Mouse (Mus musculus) kidney, adult 11 months (tissue): ENCODE measurements around the gene Npr2.
A peak's percentile ranks its signal among the peaks of the same experiment; 100 is the strongest.

Experiments used
- DNase-seq: peaks from one replicate; pipeline ENCODE4 v3.0.0; 2022

Gene Npr2

DNA sequence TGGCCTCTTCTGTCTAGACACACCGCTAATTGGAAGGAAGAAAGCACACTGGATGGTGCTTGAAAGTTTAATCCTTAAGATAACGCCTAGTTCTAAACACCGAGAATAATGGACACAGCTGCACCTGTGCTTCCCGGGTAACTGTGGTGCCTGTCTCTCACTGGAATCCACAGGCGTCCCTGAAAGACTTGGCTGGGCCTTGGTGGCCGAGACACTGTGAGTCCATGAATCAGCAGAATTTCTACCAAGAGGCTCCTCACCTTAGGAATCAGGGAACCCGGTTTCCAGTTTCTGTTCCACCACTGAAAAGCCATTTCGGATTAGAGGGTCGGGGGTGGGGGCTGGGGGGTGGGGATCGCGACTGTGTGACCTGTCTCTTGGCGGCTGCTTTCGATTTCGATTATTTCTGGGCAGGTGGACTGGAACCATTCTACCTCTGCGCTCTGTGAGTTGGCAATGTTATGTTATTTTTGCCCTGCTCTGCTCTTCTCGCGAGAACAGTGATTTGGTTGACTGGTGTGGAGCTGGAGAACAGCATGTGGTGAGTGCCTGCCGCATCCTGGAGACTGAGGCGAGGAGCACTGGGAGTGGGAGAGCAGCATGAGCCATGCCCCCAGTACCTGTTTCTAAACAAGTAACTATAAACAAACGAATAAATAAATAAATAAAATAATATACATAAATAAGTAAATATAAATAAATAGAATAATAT is 2.5 kb upstream of the Npr2 start:
- DNase-seq = no peak

DNA sequence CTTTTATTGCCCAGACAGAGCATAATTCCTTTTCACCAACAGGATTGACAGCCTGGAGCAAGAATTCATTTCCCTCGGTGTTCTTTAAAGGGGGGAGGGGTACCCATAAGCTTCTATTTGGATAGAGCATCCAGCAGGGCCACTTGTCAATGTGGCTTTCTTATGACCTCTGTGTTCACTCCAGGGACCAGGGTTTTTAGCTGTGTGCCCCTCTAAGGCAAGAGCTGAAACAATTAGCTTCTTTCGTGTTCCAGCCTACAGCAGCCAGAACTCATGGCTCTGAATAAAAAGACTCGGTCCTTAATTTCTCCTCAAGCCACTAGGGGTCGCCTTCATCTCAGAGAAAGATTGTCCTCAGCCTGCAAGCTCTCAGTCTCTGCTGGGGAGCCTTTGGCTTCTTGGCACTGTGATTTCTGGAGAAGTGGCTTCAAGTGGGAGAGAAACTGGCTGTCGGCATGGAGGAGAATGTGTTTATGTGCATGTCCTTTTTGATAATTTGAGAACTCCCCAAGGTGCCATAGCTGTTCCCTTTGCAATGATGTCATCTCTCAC is 1.6 kb upstream of the Npr2 start:
- peak; percentile 78 for DNase-seq

DNA sequence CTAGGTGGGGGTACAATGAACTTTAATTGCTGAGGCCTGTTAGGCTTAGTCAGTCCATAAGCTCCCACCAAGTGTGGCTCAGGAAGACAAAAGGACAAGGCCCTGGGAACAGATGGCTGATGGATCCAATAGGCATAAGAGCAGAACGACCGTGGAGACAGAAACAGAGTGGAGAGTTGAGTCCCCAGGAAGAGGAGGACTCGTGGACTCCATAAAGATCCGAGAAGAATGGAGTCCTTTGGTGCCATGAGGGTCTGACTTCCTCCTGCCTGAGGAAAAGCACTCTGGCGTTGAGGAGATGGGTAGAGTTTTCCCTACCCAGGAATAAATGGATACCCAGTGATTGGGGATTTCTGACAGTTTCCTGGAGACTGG is 1.1 kb upstream of the Npr2 start:
- no peak for DNase-seq

DNA sequence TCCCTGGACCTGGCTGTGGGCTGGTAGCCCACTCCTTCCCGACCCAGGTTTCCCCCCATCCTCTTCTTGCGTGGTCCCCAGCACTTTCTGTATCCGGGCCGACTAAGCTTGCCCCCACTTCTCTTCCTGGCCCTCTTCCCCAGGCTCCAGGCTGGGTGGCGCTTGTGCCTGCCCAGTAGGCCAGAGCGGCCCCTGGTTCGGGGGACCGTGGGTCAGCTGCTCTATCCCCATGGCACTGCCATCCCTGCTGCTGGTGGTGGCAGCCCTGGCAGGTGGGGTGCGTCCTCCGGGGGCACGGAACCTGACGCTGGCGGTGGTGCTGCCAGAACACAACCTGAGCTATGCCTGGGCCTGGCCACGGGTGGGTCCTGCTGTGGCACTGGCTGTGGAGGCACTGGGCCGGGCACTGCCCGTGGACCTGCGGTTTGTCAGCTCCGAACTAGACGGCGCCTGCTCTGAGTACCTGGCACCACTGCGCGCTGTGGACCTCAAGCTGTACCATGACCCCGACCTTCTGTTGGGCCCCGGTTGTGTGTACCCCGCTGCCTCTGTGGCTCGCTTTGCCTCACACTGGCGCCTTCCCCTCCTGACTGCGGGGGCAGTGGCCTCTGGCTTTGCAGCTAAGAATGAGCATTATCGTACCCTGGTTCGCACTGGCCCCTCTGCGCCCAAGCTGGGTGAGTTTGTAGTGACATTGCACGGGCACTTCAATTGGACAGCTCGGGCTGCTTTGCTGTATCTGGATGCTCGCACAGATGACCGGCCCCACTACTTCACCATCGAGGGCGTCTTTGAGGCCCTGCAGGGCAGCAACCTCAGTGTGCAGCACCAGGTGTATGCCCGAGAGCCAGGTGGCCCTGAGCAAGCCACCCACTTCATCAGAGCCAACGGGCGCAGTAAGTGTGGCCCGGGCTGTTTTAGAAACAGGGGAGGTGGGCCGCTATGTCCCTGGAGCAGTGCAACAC is 503 bp downstream of the Npr2 start:
- peak; percentile 36 for DNase-seq

DNA sequence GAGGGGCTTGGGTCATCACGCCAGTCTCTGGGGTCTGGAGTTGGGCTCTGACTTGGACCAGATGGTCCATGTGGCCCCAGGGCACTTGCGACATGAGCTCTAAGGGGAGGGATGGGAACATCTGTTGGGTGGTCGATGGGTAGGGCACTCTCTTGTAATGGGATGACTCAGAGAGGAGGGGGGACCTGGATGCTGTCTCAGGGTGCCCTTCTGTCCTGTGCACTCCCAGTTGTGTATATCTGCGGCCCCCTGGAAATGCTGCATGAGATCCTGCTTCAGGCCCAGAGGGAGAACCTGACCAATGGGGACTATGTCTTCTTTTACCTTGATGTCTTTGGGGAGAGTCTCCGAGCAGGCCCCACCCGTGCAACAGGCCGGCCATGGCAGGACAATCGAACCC is 1.6 kb downstream of the Npr2 start:
- DNase-seq = no peak

DNA sequence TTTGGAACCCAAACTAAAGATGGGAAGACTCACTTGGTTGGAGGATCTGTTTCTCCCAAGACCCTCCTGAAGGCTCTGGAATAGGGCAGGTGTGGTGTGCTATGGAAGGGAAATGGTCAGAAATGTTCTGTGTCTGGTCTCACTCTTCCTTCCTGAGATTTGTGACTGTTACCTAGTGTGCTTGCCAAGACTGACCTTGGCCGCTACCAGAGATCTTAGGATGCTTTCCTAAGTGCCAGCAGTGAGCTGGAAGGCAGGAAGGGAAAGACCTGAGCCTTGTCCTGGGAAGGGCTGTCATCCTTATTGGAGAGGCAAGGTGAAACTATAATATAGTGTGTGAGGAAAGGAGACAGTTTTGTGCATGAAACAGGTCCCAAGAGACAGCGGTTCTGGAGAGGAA is 2.0 kb downstream of the Npr2 start:
- DNase-seq = no peak

DNA sequence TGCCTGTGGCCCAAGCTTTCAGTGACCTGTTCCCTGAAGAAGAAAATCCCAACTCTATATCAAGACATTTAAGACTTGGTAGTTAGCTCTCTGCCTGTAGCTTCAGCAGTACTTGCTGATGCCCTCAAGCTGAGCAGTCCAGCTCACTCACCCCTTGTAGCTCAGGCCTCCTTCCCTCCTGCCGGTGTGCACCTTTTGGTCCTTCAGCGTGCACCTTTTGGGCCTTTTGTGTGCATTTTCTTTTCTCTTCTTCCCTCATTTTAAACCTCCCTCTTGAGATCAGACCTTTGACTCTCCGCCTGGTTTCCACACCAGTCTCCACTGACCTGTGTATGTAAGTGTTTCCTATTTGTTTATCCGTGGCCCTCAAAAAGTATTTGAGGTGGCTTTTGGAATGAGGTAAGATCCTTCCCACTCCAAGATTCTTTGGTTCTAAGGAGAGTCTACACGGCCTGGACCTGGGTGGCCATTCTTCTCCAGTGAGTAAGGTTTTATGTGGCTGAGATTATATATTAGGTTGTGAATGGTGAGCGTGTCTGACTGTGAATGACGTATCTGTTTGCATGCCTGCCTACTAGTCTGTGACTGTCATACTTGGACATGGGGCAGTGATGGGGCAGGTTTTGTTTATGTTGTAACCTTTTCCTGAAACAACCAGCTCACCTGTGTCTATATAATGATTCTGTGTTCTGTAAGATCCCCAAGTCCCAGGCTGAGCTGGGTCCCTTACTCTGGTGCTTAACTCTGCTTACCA is 3.1 kb downstream of the Npr2 start:
- DNase-seq = peak; percentile 1

DNA sequence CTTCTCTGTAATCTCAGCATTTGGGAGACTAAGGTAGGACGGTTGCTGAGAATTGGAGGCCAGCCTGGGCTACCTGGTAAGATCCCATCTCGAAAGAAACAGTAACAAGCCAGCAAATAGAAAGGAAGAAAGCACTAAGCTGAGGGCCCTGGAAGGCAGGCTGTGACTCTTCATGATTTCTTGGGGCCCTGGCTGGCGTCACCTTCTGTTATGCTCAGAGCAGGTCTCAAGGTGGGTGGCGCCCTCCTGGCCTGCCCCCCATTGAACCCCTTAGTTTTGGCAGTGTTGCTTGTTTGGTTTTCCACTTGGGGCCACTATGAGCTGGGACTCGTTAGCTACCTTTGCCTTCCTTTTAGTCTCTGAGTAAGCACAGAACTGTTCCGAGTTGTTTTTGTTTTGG is 5.0 kb downstream of the Npr2 start:
- no peak for DNase-seq

DNA sequence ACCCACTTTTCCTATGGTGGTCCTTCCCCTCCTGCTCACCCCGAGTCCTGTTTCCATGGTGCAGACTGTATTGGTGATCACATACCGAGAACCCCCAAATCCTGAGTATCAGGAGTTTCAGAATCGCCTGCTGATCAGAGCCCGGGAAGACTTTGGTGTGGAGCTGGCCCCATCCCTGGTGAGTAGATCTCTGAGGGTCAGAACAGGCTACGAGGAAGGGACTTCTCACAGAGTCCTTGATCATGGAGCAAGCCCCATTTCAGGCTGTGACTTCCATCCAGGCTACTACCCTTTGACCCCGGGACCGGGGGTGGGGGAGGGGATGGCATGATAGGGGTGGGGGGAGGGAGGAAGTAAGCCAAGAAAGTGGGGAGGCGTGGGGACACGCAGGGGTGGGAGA is 8.3 kb downstream of the Npr2 start:
- peak; percentile 0 for DNase-seq

DNA sequence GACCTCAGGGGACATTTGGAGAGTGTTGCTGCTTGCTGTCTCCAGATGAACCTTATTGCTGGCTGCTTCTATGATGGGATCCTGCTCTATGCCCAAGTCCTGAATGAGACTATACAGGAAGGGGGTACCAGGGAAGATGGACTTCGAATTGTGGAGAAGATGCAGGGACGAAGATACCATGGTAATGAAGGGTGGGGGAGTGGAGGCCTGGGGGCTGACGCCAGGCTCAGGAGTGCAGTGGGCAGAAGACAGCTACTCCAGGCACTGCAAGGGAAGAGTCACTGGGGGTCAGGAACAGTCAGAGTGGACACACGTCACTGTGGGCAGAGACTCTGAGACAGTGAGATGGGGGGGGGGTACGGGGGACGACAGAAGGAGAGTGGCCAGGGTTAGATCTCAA is 8.8 kb downstream of the Npr2 start:
- peak; percentile 1 for DNase-seq

DNA sequence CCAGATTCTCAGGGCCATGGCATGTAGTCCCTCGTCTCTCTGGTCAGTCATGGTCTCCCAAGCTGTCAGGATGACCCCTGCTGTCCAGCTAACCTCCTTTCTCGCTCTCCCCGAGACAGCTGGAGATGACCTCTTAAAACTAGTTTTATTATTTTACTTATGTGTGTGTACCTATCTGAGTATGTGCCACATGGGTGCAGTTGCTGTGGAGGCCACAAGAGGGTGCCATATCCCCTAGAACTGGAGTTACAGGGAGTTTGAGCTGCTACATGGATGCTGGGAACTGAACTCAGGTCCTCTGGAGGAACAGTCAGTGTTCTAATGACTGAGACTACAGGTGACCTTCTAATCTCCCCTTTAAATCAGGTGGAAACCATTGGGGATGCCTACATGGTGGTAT is 18.0 kb downstream of the Npr2 start:
- no peak for DNase-seq

DNA sequence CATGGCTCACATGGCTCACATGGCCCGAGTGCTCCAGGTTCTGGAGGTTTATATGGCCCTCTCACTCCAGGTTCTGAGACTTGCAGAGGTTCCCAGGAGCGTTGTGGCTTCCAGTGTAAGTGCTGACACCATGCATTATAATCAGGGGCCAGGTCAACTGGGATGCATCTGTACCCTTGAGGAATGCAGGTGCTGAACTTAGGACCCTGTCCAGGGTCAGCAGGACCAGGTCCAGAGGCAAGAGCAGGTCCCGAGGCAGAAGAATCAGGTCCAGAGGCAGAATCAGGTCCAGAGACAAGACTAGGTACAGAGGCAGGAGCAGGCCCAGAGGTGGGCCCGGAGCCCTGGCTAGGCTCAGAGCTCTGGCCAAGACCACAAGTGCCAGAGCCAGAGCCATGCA is 21.0 kb downstream of the Npr2 start:
- DNase-seq = peak; percentile 87

DNA sequence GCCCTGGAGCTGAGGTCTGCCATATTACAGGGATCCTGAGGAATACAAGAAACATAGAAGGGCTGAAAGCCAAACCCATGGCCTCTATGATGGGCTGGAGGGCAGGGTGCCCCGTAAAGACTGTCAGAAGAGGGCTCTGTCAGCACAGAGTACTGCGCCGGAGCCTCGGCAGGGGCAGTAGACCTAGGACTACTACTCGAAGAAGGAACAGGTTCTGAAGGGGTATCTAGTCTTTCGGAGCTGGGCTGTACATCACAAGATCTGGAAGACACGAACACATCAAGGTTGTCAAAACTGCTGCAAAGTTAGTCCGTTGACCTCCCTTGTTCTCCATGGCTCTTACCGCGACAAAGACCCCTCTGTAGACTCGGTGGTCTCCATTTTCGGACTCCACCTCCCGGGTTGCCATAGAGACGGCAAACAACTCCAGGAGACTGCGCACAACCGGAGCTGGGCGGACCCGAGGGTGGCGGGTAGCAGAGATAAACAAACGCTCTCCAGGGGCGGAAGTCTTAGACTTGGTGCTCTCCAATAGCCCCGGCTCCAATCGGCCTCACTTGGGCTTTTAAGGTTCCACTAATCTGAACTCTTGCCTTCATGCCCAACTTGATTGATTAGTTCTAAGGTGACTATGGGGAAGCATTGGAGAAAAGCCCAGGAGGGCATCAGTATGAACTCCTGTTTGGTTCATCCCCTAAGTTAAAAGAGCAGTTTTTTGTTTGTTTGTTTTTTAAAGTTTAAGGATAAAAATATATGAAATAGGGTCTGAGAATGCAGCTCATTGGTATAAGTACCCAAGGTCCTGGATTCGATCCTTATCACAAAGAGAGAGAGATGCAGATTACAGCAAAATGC is 21.7 kb downstream of the Npr2 start, which contains the start of gene Spag8:
Gene Spag8 (minus strand): TSS at position 434 of the 855 bp plus-strand sequence.
- DNase-seq = no peak

DNA sequence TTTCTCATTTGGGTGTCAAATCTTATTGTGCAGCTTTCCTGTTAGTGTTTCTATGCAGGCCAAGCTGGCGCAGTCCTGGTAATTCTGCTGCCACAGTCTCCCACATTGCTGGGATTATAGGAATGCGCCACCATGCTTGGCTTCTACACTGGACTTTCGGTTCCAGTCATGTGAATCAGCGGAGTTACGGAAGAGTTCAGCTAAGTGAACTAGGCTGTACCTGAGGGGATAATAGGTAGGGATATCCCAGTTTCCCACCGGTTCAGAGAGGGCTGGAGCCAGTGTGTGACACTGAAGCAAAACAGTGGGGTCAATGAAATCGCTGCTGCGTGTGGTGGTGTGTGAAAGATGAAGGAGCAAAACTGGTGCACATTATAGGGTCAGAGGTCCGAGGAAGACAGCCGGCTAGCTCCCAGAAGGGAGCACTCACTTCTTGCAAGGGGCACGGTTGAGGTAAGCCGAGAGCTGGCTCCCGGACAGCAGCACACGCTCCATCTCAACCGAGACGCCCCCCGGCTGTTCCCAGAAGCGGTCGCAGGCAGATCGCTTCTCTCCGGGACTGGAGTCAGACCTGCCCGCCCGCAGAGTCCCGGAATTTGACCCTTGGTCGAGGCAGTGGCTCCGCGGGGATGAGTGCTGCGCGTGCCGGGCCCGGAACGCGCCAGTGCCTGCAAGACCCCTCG is 24.1 kb downstream of the Npr2 start:
- peak; percentile 73 for DNase-seq

DNA sequence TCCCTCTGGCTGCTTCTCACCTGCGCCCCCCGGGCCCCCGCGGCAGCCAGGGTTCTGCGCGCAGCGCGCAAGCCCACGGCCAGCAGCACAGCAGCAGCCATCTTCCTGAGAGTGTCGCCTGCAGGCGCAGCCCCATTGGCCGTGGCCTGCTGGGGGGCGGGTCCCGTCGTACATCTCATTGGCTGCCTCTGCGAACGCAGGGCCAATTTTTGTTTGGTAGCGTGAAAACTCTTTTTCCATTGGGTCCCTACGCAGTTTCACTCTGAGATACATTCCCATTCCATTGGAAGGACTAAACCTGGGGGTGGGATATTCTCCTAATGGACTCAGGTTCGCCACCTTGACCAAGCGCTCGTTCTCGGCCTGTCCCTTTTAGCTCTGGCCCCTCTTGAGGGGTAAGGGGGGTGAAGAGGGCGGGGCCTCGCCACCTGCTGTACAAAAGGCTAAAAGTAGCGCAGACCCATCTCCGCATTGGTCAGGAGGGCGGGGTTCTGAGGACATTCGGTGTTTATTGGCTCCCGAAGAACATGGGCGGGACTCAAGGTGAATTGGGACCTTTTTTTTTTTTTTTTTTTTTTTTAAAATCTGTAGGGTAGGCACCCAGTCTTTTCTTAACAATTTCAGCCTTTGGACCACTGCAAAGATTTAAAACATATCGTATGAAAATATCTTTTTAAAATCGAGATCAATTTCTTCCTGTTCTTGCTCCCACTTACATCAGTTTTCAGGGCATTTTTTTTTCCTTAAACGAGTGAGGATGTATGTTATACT is 24.8 kb downstream of the Npr2 start, which contains the start of gene Hint2:
Gene Hint2 (minus strand): TSS at position 128 of the 771 bp plus-strand sequence.
- peak; percentile 99 for DNase-seq

DNA sequence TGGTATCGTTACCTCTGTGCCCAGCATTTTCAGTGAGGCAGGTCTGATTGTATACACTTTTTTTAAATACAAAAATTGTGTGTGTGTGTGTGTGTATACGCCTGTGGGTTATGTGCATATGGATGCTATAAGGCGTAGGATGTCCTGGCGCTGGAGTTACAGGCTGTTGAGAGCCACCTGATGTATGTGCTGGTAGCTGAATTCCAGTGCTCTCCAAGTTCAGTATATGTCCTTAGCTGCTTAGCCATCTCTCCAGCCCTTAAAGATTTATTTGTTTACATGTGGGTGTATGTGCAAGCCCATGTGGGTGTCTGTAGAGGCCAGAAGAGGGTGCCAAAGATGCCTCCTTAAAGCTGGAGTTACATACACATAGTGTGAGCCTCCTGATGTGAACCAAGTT is 25.4 kb downstream of the Npr2 start:
- no peak for DNase-seq

DNA sequence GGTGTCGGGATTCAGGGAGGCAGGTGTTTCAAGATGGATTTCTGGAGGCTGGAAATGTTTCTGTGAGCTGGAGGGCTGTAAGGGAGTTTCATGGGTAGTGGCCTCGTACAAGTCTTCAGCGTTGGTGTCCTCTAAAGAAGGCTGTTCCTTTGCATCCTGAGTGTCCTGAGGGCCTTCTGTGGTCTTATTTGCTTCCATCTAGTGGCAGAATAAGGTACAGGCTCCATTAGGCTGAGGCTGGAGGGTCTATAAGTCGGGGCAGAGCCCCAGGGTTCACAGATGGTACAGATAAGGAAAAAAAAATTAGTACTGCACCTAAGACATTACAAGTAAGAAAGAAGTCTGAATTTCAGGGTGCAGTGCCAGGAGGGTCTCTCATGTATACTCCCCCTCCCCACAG is 34.7 kb downstream of the Npr2 start:
- no peak for DNase-seq

DNA sequence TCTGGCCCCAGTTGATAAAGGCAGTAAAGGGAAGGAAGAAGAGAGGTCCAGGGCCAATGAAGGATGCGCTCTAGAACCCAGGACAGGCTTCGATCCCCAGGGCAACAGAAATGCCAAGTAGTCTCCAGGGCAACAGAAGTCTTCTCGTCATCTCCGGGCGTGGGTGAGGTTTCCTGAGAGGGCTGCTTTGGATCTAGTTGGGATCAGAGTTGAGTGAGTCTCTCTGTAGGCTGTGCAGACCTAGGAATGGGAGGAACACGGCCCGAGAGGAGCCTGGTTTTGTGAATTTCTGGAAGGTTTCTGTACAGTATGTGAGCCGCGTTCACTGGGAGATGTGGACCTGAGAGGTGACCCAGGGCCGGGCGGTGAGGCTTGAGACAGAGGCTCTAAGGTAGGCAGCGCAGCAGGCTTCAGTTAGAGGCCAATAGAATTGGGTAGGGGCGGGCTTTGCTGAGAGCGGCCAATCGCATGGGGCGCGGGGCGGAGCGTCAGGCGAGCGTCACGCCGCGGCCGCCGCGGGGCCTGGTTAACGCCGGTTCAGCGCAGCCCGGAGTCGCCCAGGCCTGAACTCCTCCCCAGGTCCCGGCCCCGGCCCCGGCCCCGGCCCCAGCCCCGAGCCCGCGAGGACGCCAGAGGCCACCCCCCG is 37.2 kb downstream of the Npr2 start, which contains the start of the genes Tmem8b and Fam221b:
Gene Tmem8b (plus strand): TSS at position 190 of the 646 bp plus-strand sequence.
Gene Fam221b (minus strand): TSS at position 364 of the 646 bp plus-strand sequence.
- DNase-seq = peak; percentile 90

DNA sequence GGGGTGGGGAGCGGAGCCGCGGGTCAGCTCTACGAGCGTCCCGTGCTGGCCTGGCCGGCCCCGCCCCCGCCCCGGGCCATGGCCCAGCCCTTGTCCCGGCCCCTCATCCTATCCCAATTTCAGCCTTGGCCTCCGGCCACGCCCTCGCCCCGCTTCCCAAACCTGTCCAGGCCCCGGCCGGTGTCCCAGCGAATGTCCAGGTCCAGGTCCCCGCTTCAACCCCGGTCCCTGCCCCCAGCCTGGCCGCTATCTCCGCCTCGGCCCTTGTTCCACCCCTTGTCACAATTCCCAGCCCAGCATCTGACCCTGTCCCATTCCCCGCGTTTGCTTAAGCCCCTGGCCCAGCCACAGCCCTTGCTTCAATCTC is 37.7 kb downstream of the Npr2 start:
- no peak for DNase-seq

DNA sequence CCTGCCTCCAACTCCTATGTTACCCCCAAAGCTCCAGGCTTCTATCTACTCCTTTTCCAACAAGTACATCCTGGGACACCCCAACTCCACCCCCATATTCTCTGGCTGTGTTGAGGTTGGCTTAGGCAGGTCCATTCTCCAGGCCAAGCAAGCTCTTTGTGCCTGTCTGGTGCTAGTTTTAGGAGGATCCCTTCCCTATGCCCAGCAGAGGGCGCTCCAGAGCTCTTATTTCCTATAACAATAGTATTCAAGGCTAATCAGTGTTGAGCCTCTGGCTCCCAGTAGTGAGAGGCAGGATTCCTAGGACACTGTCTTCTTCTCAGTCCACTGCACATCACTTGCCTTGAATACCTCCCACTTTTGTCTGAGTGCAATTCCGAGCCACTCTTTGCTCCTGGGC is 40.3 kb downstream of the Npr2 start:
- DNase-seq = peak; percentile 82
